Mouse (Mus musculus) midbrain, embryonic 11.5 days (tissue): Measurements from ENCODE around the gene Espn. TPM values are rescaled to one million over a fixed set of nuclear protein-coding genes. Genes with fewer than 3 reads are reported as not detected.

ENCODE experiments used
- ATAC-seq: fragments of 200-750 bp; cut with Nextera tagmentation; 2 replicates; pipeline ENCODE4 v1.8.0; 2017; ENCODE audit warnings: moderate TSS enrichment, moderate library complexity; ENCODE audit not compliant: low FRiP score
- DNase-seq: peaks from one replicate; pipeline ENCODE4 v3.0.0; 2015; ENCODE audit warnings: low spot score; ENCODE audit errors: missing footprints
- H3K27ac ChIP-seq: fragments of 300-500 bp; sonication (generic); 2 replicates; pipeline ENCODE4 v1.5.1; 2014; ENCODE audit warnings: low read depth, low read length
- H3K27me3 ChIP-seq: fragments of 300-500 bp; sonication (generic); 2 replicates; pipeline ENCODE4 v1.6.1; 2014; ENCODE audit warnings: mild to moderate bottlenecking, low read length, moderate library complexity, mixed read lengths; ENCODE audit not compliant: control insufficient read depth, insufficient read depth
- H3K36me3 ChIP-seq: fragments of 300-500 bp; sonication (generic); 2 replicates; pipeline ENCODE4 v1.6.1; 2014; ENCODE audit warnings: mild to moderate bottlenecking, low read length, moderate library complexity, mixed read lengths; ENCODE audit not compliant: control insufficient read depth, insufficient read depth
- H3K4me1 ChIP-seq: fragments of 300-500 bp; sonication (generic); 2 replicates; pipeline ENCODE4 v1.6.1; 2014; ENCODE audit warnings: low read length; ENCODE audit not compliant: control insufficient read depth, insufficient read depth
- H3K4me2 ChIP-seq: fragments of 300-500 bp; sonication (generic); 2 replicates; pipeline ENCODE4 v1.6.1; 2014; ENCODE audit warnings: mild to moderate bottlenecking, moderate library complexity
- H3K4me3 ChIP-seq: fragments of 300-500 bp; sonication (generic); 2 replicates; pipeline ENCODE4 v1.5.1; 2014; ENCODE audit warnings: low read depth, low read length
- H3K9ac ChIP-seq: fragments of 300-500 bp; sonication (generic); 2 replicates; pipeline ENCODE4 v1.6.1; 2014; ENCODE audit warnings: low read length
- H3K9me3 ChIP-seq: fragments of 300-500 bp; sonication (generic); 2 replicates; pipeline ENCODE4 v1.6.1; 2016; ENCODE audit warnings: low read length; ENCODE audit not compliant: control insufficient read depth
- WGBS: fragments of 180-500 bp; shearing (Covaris S2); extraction: QIAGEN DNeasy Blood & Tissue Kit; methylation state at CpG from one replicate; pipeline ENCODE4 v1.1.7; 2014; 5-methylcytosine and 5-hydroxymethylcytosine counted together
- polyA plus RNA-seq: library from polyadenylated mRNA; unstranded; fragments of >200 nt; fragmentation: Nextera tagmentation; extraction: Ambion mirVana; gene quantifications from 2 replicates; pipeline ENCODE4 v1.2.1, GENCODE M21; 2014

Gene Espn
- polyA plus RNA-seq, 1 experiment from 2014 or later: 0.61 TPM

DNA sequence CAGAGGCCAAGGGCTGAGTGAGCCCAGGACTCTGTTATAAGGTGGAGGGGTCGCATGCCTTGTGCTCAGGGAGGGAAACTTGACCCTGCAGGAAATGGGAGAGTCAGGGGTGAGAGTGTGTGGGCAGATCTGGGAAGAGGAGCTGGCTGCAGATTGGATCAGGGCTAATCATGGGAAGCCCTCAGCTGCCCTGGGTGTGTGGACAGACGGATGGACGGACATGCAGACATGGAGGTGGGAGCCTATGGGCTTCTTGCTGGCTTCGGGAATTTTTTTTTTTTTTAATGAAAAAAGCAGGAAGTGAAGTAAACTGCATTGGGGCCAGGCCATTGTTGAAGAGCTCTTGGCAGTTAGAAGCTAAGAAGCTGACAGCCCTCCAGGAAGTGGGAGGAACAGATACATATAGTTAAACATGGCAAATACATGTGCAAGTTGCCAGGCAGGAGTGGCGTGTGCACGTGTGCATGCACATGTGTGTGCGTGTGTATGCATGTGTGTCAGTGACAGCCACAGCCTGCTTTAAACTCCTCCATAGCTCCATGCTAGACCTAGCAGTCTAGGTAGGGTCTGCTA is 51.0 kb downstream of the Espn start:
- 80% methylated on average over 7 of the region's 7 CpGs for WGBS

DNA sequence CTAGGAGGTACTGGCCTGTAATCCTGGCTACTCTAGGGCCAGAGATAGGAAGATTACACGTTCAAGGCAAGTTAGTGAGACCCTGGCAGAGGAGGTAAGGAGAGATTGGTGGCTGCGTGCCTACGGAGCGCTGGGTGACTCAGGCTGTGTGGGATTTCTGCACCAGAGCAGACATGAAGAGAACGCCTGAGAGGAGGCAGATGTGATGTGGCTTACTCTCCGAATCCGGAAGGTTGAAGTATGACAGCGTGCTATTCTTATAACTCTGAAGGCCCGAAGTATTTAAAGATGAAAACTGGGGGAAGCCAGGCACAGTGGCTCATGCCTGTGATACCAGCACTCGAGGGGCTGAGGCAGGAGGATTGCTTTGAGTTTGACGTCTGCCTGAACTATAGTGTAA is 51.6 kb downstream of the Espn start:
- DNase-seq (no peak), ATAC-seq (no peak)
- H3K9ac ChIP-seq: no peak overlapping the region
- no peaks in the 10 kb centered on the region for H3K36me3 ChIP-seq
- H3K4me1 ChIP-seq: peaks cover 3% of the 10 kb centered on the region; the same call in 1 of the 2 replicates
- H3K4me2 ChIP-seq: no peak overlapping the region
- no peaks in the 10 kb centered on the region for H3K9me3 ChIP-seq
- no peaks in the 10 kb centered on the region for H3K27me3 ChIP-seq
- 84% methylated on average over 11 of the region's 11 CpGs for WGBS
- no peak overlapping the region for H3K27ac ChIP-seq
- no peak overlapping the region for H3K4me3 ChIP-seq

More for the DNA sequence above, 51.0 kb downstream of the Espn start:
- no peaks in the 10 kb centered on the region for H3K36me3 ChIP-seq
- H3K9me3 ChIP-seq: no peaks in the 10 kb centered on the region
- no peak overlapping the region for H3K4me3 ChIP-seq
- H3K27me3 ChIP-seq: no peaks in the 10 kb centered on the region
- ATAC-seq: no peak
- DNase-seq: no peak
- H3K4me2 ChIP-seq: no peak overlapping the region
- H3K9ac ChIP-seq: no peak overlapping the region
- peaks cover 3% of the 10 kb centered on the region; the same call in 1 of the 2 replicates for H3K4me1 ChIP-seq
- H3K27ac ChIP-seq: no peak overlapping the region

DNA sequence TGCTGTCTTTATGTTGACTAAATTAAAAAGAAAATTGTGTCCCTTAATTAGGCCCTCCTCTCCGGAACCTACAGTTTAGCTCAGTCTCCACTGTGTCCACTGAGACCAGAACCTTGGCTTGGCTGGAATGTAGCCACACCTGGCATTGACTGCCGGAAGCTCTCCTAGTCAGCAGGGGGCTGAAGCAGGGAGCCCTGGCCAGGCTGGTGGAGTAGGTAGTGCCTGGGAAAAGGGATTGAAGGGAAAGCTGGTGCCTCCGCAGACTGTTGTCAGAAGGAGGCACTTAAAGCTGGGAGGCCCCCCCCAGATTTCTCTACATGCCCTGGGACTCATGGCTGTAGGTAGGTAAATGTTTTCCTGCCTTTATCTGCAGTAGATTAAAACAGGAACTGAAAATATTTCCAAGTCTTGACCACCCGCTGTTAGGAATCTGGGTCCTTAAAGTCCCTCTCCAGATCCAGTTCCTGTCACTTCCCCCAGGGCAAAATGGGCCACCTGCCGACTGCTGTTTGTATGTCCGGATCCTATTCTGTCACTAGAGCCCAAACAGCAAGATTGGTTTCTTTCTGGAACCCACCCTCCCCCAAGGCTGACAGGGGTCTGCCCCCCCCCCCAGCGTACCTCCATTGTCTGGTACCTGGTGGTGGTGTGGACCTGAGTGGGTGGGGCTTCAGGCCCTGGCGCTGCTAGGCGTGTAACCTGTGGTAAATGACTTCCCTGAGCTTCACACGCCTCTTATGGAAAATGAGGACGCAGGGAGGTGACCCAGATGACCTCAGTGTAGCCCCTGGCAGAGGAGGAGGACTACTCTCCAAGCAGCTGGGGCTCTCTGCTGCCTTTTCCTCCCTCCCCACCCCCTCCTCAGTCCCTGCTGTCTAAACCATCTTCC is 54.0 kb downstream of the Espn start:
- H3K4me3 ChIP-seq: no peak overlapping the region
- peaks cover 3% of the 10 kb centered on the region; the same call in 1 of the 2 replicates for H3K4me1 ChIP-seq

DNA sequence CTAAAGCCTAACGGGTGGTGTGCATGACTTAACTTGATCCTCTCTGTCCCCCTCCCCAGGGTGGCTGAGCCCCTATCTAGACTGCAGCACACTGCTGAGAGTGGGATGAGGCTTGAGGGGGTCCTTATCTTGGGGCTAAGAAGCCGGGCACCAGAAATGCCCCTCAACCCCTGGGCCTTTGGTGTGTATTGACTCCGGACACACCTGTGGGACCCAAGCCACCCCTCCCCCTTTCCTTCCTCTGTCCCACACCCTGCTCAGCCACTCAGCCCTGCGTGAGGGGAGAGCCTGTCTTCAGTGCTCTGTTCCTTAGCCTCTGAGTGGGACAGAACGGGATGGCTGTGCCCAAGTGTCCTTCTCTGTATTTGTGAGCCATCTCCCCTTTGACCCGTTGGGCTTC is 55.2 kb downstream of the Espn start:
- Histone ChIP-seq H3K27ac (no peak overlapping the region), H3K27me3 (no peaks in the 10 kb centered on the region), H3K4me1 (peaks cover 3% of the 10 kb centered on the region; the same call in 1 of the 2 replicates), H3K4me3 (no peak overlapping the region), H3K4me2 (no peak overlapping the region), H3K9me3 (no peaks in the 10 kb centered on the region), H3K36me3 (no peaks in the 10 kb centered on the region), H3K9ac (no peak overlapping the region)
- WGBS: 42% methylated on average over 6 of the region's 6 CpGs
- ATAC-seq: 0 out of 2 replicates have a peak, but pooled peaks have one; percentile 12
- no peak for DNase-seq

More for the DNA sequence above, 54.0 kb downstream of the Espn start:
- H3K9ac ChIP-seq: no peak overlapping the region
- no peak overlapping the region for H3K27ac ChIP-seq
- ATAC-seq: no peak; the same call in 1 of the 2 replicates
- H3K4me2 ChIP-seq: no peak overlapping the region
- DNase-seq: no peak
- no peaks in the 10 kb centered on the region for H3K9me3 ChIP-seq
- no peaks in the 10 kb centered on the region for H3K36me3 ChIP-seq
- H3K27me3 ChIP-seq: no peaks in the 10 kb centered on the region
- 22% methylated on average over 11 of the region's 11 CpGs for WGBS

DNA sequence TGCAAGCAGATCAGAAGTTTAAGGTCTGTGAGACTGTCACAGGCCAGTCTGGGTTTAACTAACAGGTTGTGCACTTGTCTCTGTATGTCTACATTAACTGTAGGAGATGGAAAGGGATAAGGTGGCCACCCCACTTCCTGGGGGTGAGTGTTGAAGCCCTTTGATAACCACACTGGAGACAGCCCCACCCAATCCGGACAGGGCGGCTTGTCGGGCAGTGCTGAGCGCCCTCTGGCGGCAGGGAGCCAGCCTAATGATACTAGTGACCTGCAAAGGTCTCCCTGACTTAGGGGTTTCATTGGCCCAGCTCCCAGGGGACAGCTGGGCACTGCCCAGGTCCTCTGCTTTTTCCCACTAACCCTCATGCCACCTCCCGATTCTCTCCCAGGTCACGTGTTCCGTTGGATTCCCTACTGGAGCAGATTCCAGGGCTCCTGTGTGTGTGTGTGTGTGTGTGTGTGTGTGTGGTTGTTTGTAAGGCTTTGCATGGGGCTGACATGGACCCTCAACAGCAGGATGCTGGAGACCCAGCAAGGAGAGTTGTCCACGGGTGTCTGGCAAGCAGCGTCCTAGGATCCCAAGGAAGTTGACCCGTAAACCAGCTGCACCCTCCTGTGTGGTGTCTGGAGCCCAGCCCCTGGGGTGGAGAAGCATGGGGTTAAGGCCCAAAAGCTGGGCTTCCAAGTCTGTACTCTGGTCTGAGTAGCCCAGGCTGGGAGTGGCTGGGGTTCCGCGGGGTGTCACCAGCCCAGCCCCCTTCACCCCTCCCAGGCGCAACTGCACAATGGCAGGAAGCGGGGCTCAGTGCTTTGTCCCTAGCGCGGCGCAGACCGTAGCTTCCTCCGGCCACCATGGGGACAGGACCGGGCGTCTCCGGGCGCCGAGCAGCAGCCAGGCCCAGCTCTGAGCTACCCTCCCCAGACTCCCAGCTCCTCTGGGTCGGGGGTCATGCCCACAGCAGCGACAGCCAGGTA is 55.9 kb downstream of the Espn start:
- Histone ChIP-seq H3K27ac (no peak overlapping the region), H3K4me3 (no peak overlapping the region), H3K9me3 (no peaks in the 10 kb centered on the region), H3K36me3 (no peaks in the 10 kb centered on the region), H3K4me2 (no peak overlapping the region), H3K27me3 (no peaks in the 10 kb centered on the region), H3K4me1 (peaks cover 3% of the 10 kb centered on the region; the same call in 1 of the 2 replicates), H3K9ac (no peak overlapping the region)
- WGBS: 24% methylated on average over 27 of the region's 27 CpGs
- ATAC-seq: 0 out of 2 replicates have a peak, but pooled peaks have one; percentile 17
- DNase-seq: peak; percentile 96

- H3K27me3 ChIP-seq: no peaks in the 10 kb centered on the region
- no peaks in the 10 kb centered on the region for H3K36me3 ChIP-seq
- H3K9me3 ChIP-seq: no peaks in the 10 kb centered on the region
- H3K4me1 ChIP-seq: peaks cover 3% of the 10 kb centered on the region; the same call in 1 of the 2 replicates
- no peak overlapping the region for H3K4me2 ChIP-seq
- no peak for DNase-seq
- WGBS: 92% methylated on average over 12 of the region's 12 CpGs
- no peak for ATAC-seq
- no peak overlapping the region for H3K27ac ChIP-seq
- H3K4me3 ChIP-seq: no peak overlapping the region
- no peak overlapping the region for H3K9ac ChIP-seq
Observed at GRCm38 (mm10) chr4:152094233-152094632, 57.9 kb downstream of the Espn start.

GRCm38 (mm10) chr4:152092751-152093293 is 59.3 kb downstream of the Espn start:
- Histone ChIP-seq H3K27me3 (no peaks in the 10 kb centered on the region), H3K4me1 (peaks cover 8% of the 10 kb centered on the region), H3K9me3 (no peaks in the 10 kb centered on the region), H3K4me3 (no peak overlapping the region), H3K4me2 (no peak overlapping the region), H3K27ac (no peak overlapping the region), H3K36me3 (no peaks in the 10 kb centered on the region), H3K9ac (no peak overlapping the region)
- 73% methylated on average over 8 of the region's 8 CpGs for WGBS
- ATAC-seq (no peak), DNase-seq (no peak)

DNA sequence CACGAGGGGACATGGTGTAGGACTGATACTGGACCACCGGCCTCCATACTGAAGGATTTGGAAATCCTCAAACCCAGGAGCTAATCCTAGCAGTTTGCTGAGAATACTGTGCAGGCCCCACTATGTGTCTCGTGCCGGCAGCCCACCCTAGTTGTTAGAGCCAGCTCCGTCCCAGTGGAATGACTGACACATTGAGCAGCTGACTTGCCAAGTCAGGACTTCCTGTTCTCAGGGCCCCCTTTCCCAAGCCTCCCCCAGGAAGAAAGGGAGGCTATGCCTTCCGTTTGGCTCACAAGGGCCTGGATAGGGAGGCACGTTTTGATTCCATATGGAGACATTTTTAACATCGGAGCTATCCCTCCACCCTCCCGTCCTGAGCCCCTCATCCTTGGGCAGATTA is 62.0 kb downstream of the Espn start:
- WGBS: 83% methylated on average over 9 of the region's 9 CpGs
- no peak overlapping the region for H3K4me3 ChIP-seq
- H3K9me3 ChIP-seq: no peaks in the 10 kb centered on the region
- no peak overlapping the region for H3K4me2 ChIP-seq
- ATAC-seq (no peak), DNase-seq (no peak)
- H3K27me3 ChIP-seq: no peaks in the 10 kb centered on the region; the same call in 1 of the 2 replicates
- no peak overlapping the region for H3K9ac ChIP-seq
- H3K36me3 ChIP-seq: no peaks in the 10 kb centered on the region
- no peak overlapping the region for H3K27ac ChIP-seq
- H3K4me1 ChIP-seq: peaks cover 16% of the 10 kb centered on the region
